Mouse (Mus musculus) CH12.LX (cell line): Measurements from ENCODE around the gene BC004004. TPM values are rescaled to one million over a fixed set of nuclear protein-coding genes. Genes with fewer than 3 reads are reported as not detected.
A peak's percentile ranks its signal among the peaks of the same experiment; 100 is the strongest.
"Not testable (repeated sequence)": the region's sequence is repeated elsewhere in the genome, so short reads cannot be mapped to it uniquely, and the experiment has no call there.

Experiments
- DNase-seq: peaks from one replicate; pipeline ENCODE4 v3.0.0-alpha.2; 2013; ENCODE audit errors: extremely low read depth
- H3K27ac ChIP-seq: 2 replicates; pipeline ENCODE4 v1.5.1; 2012; ENCODE audit warnings: low read depth, mild to moderate bottlenecking, control low read depth, moderate library complexity; ENCODE audit not compliant: insufficient read depth
- H3K27me3 ChIP-seq: replicated peaks from 2 replicates; pipeline ENCODE3; 2012; ENCODE audit warnings: inconsistent platforms
- H3K36me3 ChIP-seq, 2 experiments: replicated peaks in 1 of 2; 2 replicates each; pipeline versions ENCODE3 to v1.6.1; 2012; ENCODE audit warnings: inconsistent platforms in 1 of 2, low read length in 1 of 2, mild to moderate bottlenecking in 1 of 2, mixed read lengths in 1 of 2, moderate library complexity in 1 of 2; ENCODE audit not compliant: control insufficient read depth in 1 of 2, insufficient read depth in 1 of 2
- H3K4me1 ChIP-seq, 2 experiments: 2 replicates each; pipeline ENCODE4 v1.6.1; 2012; ENCODE audit warnings: inconsistent platforms in 1 of 2, moderate library complexity in 1 of 2; ENCODE audit not compliant: insufficient read depth in 2 of 2, control insufficient read depth in 1 of 2
- H3K4me2 ChIP-seq: 2 replicates; pipeline ENCODE4 v1.6.1; 2012; ENCODE audit warnings: low read depth, mild to moderate bottlenecking, control low read depth; ENCODE audit not compliant: poor library complexity, insufficient read depth, severe bottlenecking
- H3K4me3 ChIP-seq, 3 experiments: fragments of 150-350 bp in 1 of 3; sonication (generic) in 1 of 3; replicated peaks in 1 of 3; 2 replicates each; pipeline versions ENCODE3 to v1.5.1; 2011 to 2012; ENCODE audit warnings: low read depth in 2 of 3, low read length in 2 of 3, mild to moderate bottlenecking in 2 of 3, moderate library complexity in 2 of 3, control low read depth in 1 of 3, improper control_type of control experiment in 1 of 3, inconsistent platforms in 1 of 3, mixed read lengths in 1 of 3; ENCODE audit not compliant: poor library complexity in 1 of 3
- H3K79me2 ChIP-seq: replicated peaks from 2 replicates; pipeline ENCODE4 v1.6.1; 2012; ENCODE audit warnings: mild to moderate bottlenecking, moderate library complexity; ENCODE audit not compliant: control insufficient read depth, poor library complexity, insufficient read depth, severe bottlenecking; ENCODE audit errors: extremely low read depth
- H3K9ac ChIP-seq: 2 replicates; pipeline ENCODE4 v1.6.1; 2012; ENCODE audit warnings: low read depth, mild to moderate bottlenecking, control low read depth, moderate library complexity; ENCODE audit not compliant: insufficient read depth
- H3K9me3 ChIP-seq: replicated peaks from 2 replicates; pipeline ENCODE3; 2012; ENCODE audit warnings: low read length, inconsistent platforms, mixed read lengths
- CHD1 ChIP-seq: IDR thresholded peaks from 2 replicates; pipeline ENCODE4 v1.6.1; 2012; ENCODE audit warnings: low read depth, low read length, improper control_type of control experiment, inconsistent platforms
- CTCF ChIP-seq, 2 experiments: IDR thresholded peaks in 1 of 2; conservative IDR thresholded peaks in 1 of 2; 2 replicates each; pipeline ENCODE4 v1.5.1; 2011 to 2012; ENCODE audit warnings: low read depth in 2 of 2, low read length in 2 of 2, improper control_type of control experiment in 1 of 2, inconsistent platforms in 1 of 2, mild to moderate bottlenecking in 1 of 2, moderate library complexity in 1 of 2
- E2F4 ChIP-seq: IDR thresholded peaks from 2 replicates; pipeline ENCODE4 v1.6.1; 2011; ENCODE audit warnings: low read depth, low read length, improper control_type of control experiment; ENCODE audit not compliant: insufficient replicate concordance
- ETS1 ChIP-seq: conservative IDR thresholded peaks from 2 replicates; pipeline ENCODE4 v1.6.1; 2012; ENCODE audit warnings: low read depth, mild to moderate bottlenecking, inconsistent platforms, low read length, improper control_type of control experiment, moderate library complexity
- GABPA ChIP-seq: IDR thresholded peaks from 2 replicates; pipeline ENCODE4 v1.6.1; 2012; ENCODE audit warnings: low read depth, low read length, improper control_type of control experiment, inconsistent platforms; ENCODE audit not compliant: insufficient replicate concordance
- KAT2A ChIP-seq: IDR thresholded peaks from 2 replicates; pipeline ENCODE4 v1.6.1; 2012; ENCODE audit warnings: low read length, improper control_type of control experiment, inconsistent platforms; ENCODE audit not compliant: insufficient replicate concordance
- NRF1 ChIP-seq: IDR thresholded peaks from 2 replicates; pipeline ENCODE4 v1.6.1; 2014; ENCODE audit warnings: low read depth, mild to moderate bottlenecking, inconsistent platforms, low read length, improper control_type of control experiment, moderate library complexity
- PAX5 ChIP-seq: IDR thresholded peaks from 2 replicates; pipeline ENCODE4 v1.6.1; 2012; ENCODE audit warnings: low read length, inconsistent platforms, mixed read lengths
- RAD21 ChIP-seq: IDR thresholded peaks from 2 replicates; pipeline ENCODE4 v1.6.1; 2011; ENCODE audit warnings: low read depth, mild to moderate bottlenecking, low read length, improper control_type of control experiment, moderate library complexity
- RCOR1 ChIP-seq: conservative IDR thresholded peaks from 2 replicates; pipeline ENCODE4 v1.6.1; 2012; ENCODE audit warnings: low read depth, mild to moderate bottlenecking, inconsistent platforms, low read length, improper control_type of control experiment
- ZNF384 ChIP-seq: IDR thresholded peaks from 2 replicates; pipeline ENCODE4 v1.6.1; 2012; ENCODE audit warnings: low read depth, low read length, improper control_type of control experiment, inconsistent platforms
- dilution Hi-C: fragments of 300-500 bp; cut with MboI; formaldehyde crosslinking; loops from 2 replicates; pipeline ENCODE4 v1.14.3; 2020; ENCODE audit warnings: low sequenced_read_pairs; ENCODE audit not compliant: extremely low pct_unique_long_range_greater_than_20kb, extremely low pct_ligation_motif_present
- in situ Hi-C: fragments of 300-500 bp; cut with MboI; formaldehyde crosslinking; loops from 3 replicates; pipeline ENCODE4 v1.14.3; 2019; ENCODE audit warnings: low sequenced_read_pairs, low pct_ligation_motif_present, low pct_unique_long_range_greater_than_20kb, mixed read lengths
- polyA plus RNA-seq: library from polyadenylated mRNA; unstranded; fragments of >175 nt; gene quantifications from 2 replicates; pipeline ENCODE4 v1.2.1, GENCODE M21; 2012; ENCODE audit warnings: low read depth; ENCODE audit not compliant: insufficient read length
- total RNA-seq, 2 experiments: library from RNA; depleted of rRNA; stranded (reverse); fragments of 300-350 nt in 1 of 2; fragments of >200 nt in 1 of 2; gene quantifications; 2 replicates each; pipeline ENCODE4 v1.2.3; 2012 to 2014

The BC004004 gene
- total and polyA plus RNA-seq, 3 experiments: 67.9 to 89.1 (median 75.1) TPM

GRCm38 (mm10) chr17:29247881-29248280 lies 20.7 kb upstream of the BC004004 start:
- peaks cover 9 to 14% of the 10 kb centered on the region in 2 experiments; a peak in 3 of 4 replicates for H3K4me1 ChIP-seq
- in situ Hi-C loops (loop anchor here (5.0 kb wide), 1 partner anchor 201 kb away; no protein-coding TSS in a partner anchor), dilution Hi-C loops (no loop called here)
- H3K27me3 ChIP-seq: no peaks in the 10 kb centered on the region
- no peak for TF ChIP-seq GABPA
- H3K9ac ChIP-seq: no peak overlapping the region
- H3K4me3 ChIP-seq: no peak overlapping the region
- H3K36me3 ChIP-seq: peaks cover 37 to 50% of the 10 kb centered on the region in 2 experiments
- H3K79me2 ChIP-seq: 0 out of 2 replicates have a peak, but pooled peaks cover under 1% of the 10 kb centered on the region
- H3K27ac ChIP-seq: no peak overlapping the region
- no peak overlapping the region for H3K4me2 ChIP-seq
- DNase-seq: no peak
- no peaks in the 10 kb centered on the region for H3K9me3 ChIP-seq

- no peak overlapping the region for H3K27ac ChIP-seq
- dilution Hi-C loops: no loop called here
- H3K36me3 ChIP-seq: peaks cover 44 to 65% of the 10 kb centered on the region in 2 experiments
Measured at GRCm38 (mm10) chr17:29249512-29249911, 19.1 kb upstream of the BC004004 start.

GRCm38 (mm10) chr17:29251006-29251405 lies 17.6 kb upstream of the BC004004 start:
- Histone ChIP-seq H3K79me2 (peaks cover 21% of the 10 kb centered on the region), H3K4me1 (peaks cover 11 to 19% of the 10 kb centered on the region in 2 experiments), H3K36me3 (peaks cover 49 to 73% of the 10 kb centered on the region in 2 experiments)
- H3K9me3 ChIP-seq, H3K27ac ChIP-seq, H3K4me3 ChIP-seq, H3K27me3 ChIP-seq, dilution Hi-C loops, H3K4me2 ChIP-seq, DNase-seq, H3K9ac ChIP-seq, in situ Hi-C loops: not testable (repeated sequence)

More at GRCm38 (mm10) chr17:29249512-29249911, 19.1 kb upstream of the BC004004 start:
- DNase-seq: no peak
- H3K9me3 ChIP-seq: no peaks in the 10 kb centered on the region
- in situ Hi-C loops: loop anchor here (5.0 kb wide), 1 partner anchor 202 kb away; no protein-coding TSS in a partner anchor
- H3K79me2 ChIP-seq: peaks cover 15% of the 10 kb centered on the region
- peaks cover 16 to 24% of the 10 kb centered on the region in 2 experiments for H3K4me1 ChIP-seq
- no peak for TF ChIP-seq CHD1
- no peak for TF ChIP-seq PAX5
- TF ChIP-seq ETS1: no peak
- TF ChIP-seq NRF1: no peak
- TF ChIP-seq KAT2A: no peak
- TF ChIP-seq E2F4: no peak
- no peak for TF ChIP-seq GABPA
- TF ChIP-seq RAD21: peak; percentile 14
- no peak for TF ChIP-seq RCOR1
- TF ChIP-seq ZNF384: no peak
- TF ChIP-seq CTCF (conservative IDR thresholded peaks at IDR 0.05 in 1 of 2, IDR thresholded peaks at IDR 0.05 in 1 of 2; ENCODE audit: low read depth in 2 of 2, low read length in 2 of 2): peak in 1 of 2 experiments; percentile 46; a peak in 2 of 4 replicates
- H3K9ac ChIP-seq: no peak overlapping the region
- no peak overlapping the region for H3K4me3 ChIP-seq
- no peak overlapping the region for H3K4me2 ChIP-seq
- no peaks in the 10 kb centered on the region for H3K27me3 ChIP-seq
